Mouse (Mus musculus) regulatory T cell (primary cell): ENCODE measurements around the gene Abce1.

Experiments used
- in situ Hi-C: fragments of 300-600 bp; cut with MboI, MseI; formaldehyde crosslinking; loops from one replicate; pipeline ENCODE4 v1.15.1; 2025; ENCODE audit warnings: high pct_unique_total_duplicates

The Abce1 gene

GRCm38 (mm10) chr8:79641119-79641518, 70.4 kb downstream of the Abce1 start:
- in situ Hi-C loops = loop anchor here (10.0 kb wide), 1 partner anchor 54 kb away; no protein-coding TSS in a partner anchor

DNA sequence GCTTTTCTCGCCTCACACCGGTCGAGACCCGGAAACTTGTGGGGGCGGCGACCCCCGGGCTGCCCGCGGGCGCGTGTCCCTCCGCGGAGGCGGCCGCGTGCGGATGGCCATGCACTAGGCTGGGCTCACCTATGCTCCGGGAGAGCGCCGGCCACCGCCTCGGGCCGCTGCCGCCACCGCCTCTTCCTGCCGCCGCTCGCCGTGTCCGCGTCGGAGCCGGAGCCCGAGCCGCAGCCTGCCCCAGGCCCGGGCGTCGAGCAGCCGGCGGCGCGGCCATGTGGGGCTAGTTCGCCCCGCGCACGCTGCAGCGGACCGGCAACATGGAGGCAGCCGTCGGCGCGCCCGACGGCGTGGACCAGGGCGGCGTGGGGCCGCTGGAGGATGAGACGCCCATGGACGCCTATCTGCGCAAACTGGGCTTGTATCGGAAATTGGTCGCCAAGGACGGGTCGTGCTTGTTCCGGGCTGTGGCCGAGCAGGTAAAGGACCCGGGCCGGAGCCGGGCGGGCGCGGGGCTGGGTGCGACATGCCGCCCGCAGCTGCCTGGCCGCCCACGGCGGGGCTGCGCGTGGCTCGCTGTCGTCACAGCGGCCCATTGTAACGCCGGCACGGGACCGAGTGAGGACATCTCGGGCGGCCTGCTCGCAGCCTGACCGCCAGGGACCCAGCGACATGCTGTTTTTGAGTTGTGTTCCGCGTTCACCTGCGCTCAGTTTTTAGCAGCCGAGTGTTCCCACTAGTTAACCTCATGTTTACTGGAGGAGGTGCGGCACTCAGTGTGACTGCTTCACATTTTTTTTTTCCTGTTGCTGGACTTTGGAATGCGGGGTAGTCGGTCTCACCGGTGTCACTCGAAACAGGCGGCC, 71.7 kb downstream of the Abce1 start, which contains the start of gene Otud4:
Gene Otud4, plus strand, starts transcription at position 33 of the 866 bp plus-strand sequence.
- in situ Hi-C loops = loop anchor here (10.0 kb wide), 1 partner anchor 55 kb away; no protein-coding TSS in a partner anchor

- in situ Hi-C loops = no loop called here
Observed at GRCm38 (mm10) chr8:79638707-79639549, 72.6 kb downstream of the Abce1 start.

DNA sequence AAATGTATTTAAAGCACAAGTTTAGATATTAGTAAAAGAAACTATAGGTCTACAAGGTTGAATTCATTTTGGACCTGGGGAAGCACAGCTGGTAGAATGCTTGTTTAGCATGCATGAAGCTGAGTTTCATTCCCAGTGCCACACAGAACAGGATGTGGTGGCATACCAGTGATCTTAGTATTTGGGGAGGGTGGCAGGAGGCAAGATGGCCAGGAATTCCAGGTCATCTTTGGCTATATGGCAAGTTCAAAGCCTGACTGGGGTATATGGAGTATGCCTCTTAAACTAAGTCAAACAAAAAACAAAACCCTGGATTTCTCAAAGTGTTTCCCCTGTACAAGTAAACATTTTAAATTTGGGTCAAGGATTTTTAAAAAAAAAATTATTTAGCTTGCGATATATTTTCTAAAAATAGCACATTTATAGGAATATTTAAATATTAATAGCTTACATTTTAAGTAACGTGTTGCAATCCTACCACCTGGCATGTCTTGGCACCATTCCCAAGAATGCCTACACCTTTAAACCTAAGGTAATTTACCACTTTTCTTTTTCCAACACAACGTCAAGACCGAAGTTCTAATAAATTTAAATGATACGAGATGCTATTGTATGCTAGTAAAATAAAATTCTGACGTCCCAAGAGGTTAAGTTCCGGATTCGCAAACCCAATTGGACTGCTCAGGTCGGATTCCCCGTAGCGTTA, 73.4 kb downstream of the Abce1 start:
- in situ Hi-C loops = no loop called here

GRCm38 (mm10) chr8:79637237-79637636, 74.3 kb downstream of the Abce1 start:
- in situ Hi-C loops = no loop called here

DNA sequence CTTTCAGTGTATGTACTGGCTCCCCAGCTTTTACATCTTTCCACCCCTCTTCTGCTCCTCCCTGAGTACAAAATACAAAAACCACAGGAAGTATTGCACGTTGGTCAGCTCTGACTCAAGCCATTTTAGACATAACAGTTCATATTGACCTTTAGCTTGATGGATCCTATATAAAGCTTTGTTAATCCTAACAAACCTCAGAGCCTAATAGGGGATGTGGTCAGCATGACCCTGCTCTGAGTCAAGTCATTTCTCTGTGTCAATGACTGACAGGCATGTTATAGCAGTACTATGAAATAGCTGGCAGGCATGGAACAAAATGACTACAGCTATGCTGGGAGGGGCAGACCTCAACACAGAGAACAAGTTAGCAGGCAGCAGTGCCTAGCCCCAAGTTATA, 75.4 kb downstream of the Abce1 start:
- in situ Hi-C loops = no loop called here

DNA sequence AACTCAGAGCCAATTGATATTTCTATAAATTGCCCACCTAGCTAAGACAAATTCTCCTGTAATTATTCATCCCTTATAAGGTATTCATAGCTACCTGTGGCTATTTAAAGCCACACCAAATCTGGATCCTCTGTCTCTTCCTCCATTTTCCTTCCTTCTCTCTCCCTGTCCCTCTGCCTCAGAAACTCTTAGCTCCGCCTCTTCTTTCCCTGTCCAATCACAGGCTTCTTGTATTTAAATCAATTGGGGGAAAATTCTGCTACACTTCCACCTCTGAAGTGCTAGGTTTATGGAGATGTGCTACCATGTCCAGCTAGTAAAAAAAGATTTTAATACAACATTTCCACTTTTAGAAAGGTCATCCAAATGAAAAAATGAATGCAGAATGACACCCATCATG, 76.0 kb downstream of the Abce1 start:
- in situ Hi-C loops = no loop called here
